In the genomic region with DNA sequence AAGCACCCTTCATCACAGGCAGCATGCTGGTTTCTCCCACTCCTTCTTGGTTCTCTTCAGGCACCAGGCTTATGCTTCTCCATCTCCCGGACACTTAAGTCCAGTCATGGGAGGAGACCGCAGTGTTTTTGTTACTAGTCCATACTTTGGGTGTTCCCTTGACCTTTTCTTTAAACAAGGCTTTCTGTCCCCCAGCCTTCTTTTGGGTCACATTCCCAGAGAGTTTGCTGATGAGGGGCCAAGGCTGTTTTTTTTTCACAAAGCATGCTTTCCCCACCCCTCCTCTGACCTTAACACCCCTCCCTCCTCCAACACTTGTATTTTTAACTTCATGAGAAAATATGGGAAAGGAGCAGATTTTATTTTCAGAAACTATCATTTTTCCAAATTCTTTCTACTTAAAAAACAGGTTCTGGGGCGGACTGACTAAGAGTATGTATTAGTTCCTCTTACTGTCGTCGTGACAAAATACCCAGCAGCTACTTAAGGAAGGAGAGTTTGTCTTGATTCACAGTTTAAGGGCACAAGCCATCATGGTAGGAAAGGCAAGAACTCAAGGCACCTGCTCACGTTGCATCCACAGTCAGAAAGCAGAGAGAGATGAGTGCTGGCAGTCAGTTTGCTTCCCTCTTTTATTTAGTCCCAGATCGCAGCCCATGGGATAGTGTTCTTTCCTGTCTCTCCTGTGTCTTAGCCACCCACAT, we compare ENCODE assay signal across 30 mouse cellular contexts.
DNase-seq lines count a peak whose midpoint lies in the region; ATAC-seq and TF ChIP-seq lines count a peak whose summit lies in the region.
"Had no signal": no experiment of that assay in that cellular context is flagged by ENCODE, and none has a peak within 500 bp of the region (broad histone marks: within the 10 kb centered on the region; RNA-seq: fewer than 3 reads in every experiment).

No protein-coding gene starts in this region.

- 70% methylated on average over 7 of the region's 7 CpGs for WGBS in kidney, embryonic 15.5 days
- 61% methylated on average over 7 of the region's 7 CpGs for WGBS in lung, embryonic 15.5 days
- WGBS in lung, adult 2 months: 67% methylated on average over 7 of the region's 7 CpGs
- WGBS in midbrain, embryonic 10.5 days: 88% methylated on average over 7 of the region's 7 CpGs

- DNase-seq in gastrocnemius, adult 2 months: no peak
- DNase-seq in gastrocnemius, adult 8-10 months (ENCODE audit: low spot score in 2 of 2): no peak
- DNase-seq in kidney, adult 9 months: no peak
- no peak for DNase-seq in lung, adult 2 months
- no peak for DNase-seq in midbrain, embryonic 10.5 days (ENCODE audit: low spot score)
- DNase-seq: adrenal gland, postnatal 14 days; cerebellum, adult 11-12 months; cerebellum, adult 9-11 months; embryo, embryonic 11 days; gastrocnemius, postnatal 36 days; heart, postnatal 14 days; kidney, postnatal 36 days; left cerebral cortex, postnatal 4 days; midbrain, embryonic 14.5 days; right cerebral cortex, adult 18-20 months; spleen, adult 18-20 months; thymus, adult 18-20 months; thymus, postnatal 25 days had no signal

- H3K9ac ChIP-seq in kidney, embryonic 15.5 days: no peak overlapping the region
- H3K9ac ChIP-seq in lung, embryonic 15.5 days: no peak overlapping the region
- H3K9ac ChIP-seq: embryonic facial prominence, embryonic 12.5 days; hindbrain, embryonic 12.5 days; liver, embryonic 14.5 days had no signal

- no peak overlapping the region for H3K4me3 ChIP-seq in gastrocnemius, adult 2 months
- H3K4me3 ChIP-seq in kidney, embryonic 15.5 days (replicated peaks): no peak overlapping the region
- no peak overlapping the region for H3K4me3 ChIP-seq in lung, embryonic 15.5 days
- no peak overlapping the region for H3K4me3 ChIP-seq in lung, adult 2 months (replicated peaks; ENCODE audit: extremely low read depth, low read depth, low read length)
- H3K4me3 ChIP-seq in midbrain, embryonic 10.5 days: no peak overlapping the region
- H3K4me3 ChIP-seq: embryonic facial prominence, embryonic 12.5 days; hindbrain, embryonic 12.5 days; layer of hippocampus, adult 2 months had no signal

- no peak overlapping the region for H3K4me2 ChIP-seq in kidney, embryonic 15.5 days
- no peak overlapping the region for H3K4me2 ChIP-seq in lung, embryonic 15.5 days
- H3K4me2 ChIP-seq: embryonic facial prominence, embryonic 12.5 days; hindbrain, embryonic 12.5 days had no signal

- no peaks in the 10 kb centered on the region for H3K36me3 ChIP-seq in kidney, embryonic 15.5 days
- no peaks in the 10 kb centered on the region for H3K36me3 ChIP-seq in lung, embryonic 15.5 days
- no peaks in the 10 kb centered on the region for H3K36me3 ChIP-seq in midbrain, embryonic 10.5 days
- H3K36me3 ChIP-seq: embryonic facial prominence, embryonic 12.5 days; G1E; hindbrain, embryonic 12.5 days had no signal

- no peak for TF ChIP-seq POLR2A in lung, adult 2 months (IDR thresholded peaks at IDR 0.05; ENCODE audit: borderline replicate concordance, extremely low read depth, low read depth, low read length)

- TF ChIP-seq CTCF in gastrocnemius, adult 2 months (IDR thresholded peaks at IDR 0.05): no peak
- no peak for TF ChIP-seq CTCF in lung, adult 2 months (IDR thresholded peaks at IDR 0.05; ENCODE audit: insufficient read depth, low read length)

- intact Hi-C loops in gastrocnemius, adult 2 months (cut with DNase I): no loop called here

- no peak for ATAC-seq in kidney, embryonic 15.5 days (replicated peaks; ENCODE audit: low FRiP score)
- peak; percentile 39; the same call in 1 of the 2 replicates for ATAC-seq in lung, embryonic 15.5 days (ENCODE audit: borderline replicate concordance, extremely low read depth, low FRiP score, low TSS enrichment)
- ATAC-seq in monocyte, adult 5-6 weeks (replicated peaks; ENCODE audit: insufficient number of reproducible peaks, low FRiP score, low TSS enrichment, poor library complexity, severe bottlenecking): peak; percentile 85
- ATAC-seq: forebrain, embryonic 14.5 days; hindbrain, postnatal 0 days; intestine, postnatal 0 days had no signal

- H3K9me3 ChIP-seq in kidney, embryonic 15.5 days (replicated peaks): no peaks in the 10 kb centered on the region
- no peaks in the 10 kb centered on the region for H3K9me3 ChIP-seq in lung, embryonic 15.5 days
- H3K9me3 ChIP-seq in midbrain, embryonic 10.5 days (replicated peaks): no peaks in the 10 kb centered on the region
- H3K9me3 ChIP-seq: embryonic facial prominence, embryonic 12.5 days; G1E; hindbrain, embryonic 12.5 days had no signal

- peaks cover 6% of the 10 kb centered on the region; the same call in 1 of the 2 replicates for H3K4me1 ChIP-seq in kidney, embryonic 15.5 days
- H3K4me1 ChIP-seq in lung, embryonic 15.5 days: peaks cover 10% of the 10 kb centered on the region; the same call in 1 of the 2 replicates
- peaks cover 25% of the 10 kb centered on the region for H3K4me1 ChIP-seq in lung, adult 2 months (ENCODE audit: control insufficient read depth, insufficient read depth, low read length)
- peaks cover 8% of the 10 kb centered on the region for H3K4me1 ChIP-seq in midbrain, embryonic 10.5 days
- H3K4me1 ChIP-seq: embryonic facial prominence, embryonic 12.5 days had no signal

- no peaks in the 10 kb centered on the region for H3K27me3 ChIP-seq in kidney, embryonic 15.5 days
- H3K27me3 ChIP-seq in lung, embryonic 15.5 days: no peaks in the 10 kb centered on the region
- H3K27me3 ChIP-seq in midbrain, embryonic 10.5 days (ENCODE audit: low read depth, poor library complexity, severe bottlenecking): no peaks in the 10 kb centered on the region
- H3K27me3 ChIP-seq: embryonic facial prominence, embryonic 12.5 days; hindbrain, embryonic 12.5 days had no signal

- H3K27ac ChIP-seq in gastrocnemius, adult 2 months: peak overlapping the region; percentile 60
- H3K27ac ChIP-seq in kidney, embryonic 15.5 days: peak overlapping the region; percentile 22; the same call in 1 of the 2 replicates
- peak overlapping the region; percentile 32 for H3K27ac ChIP-seq in lung, embryonic 15.5 days
- H3K27ac ChIP-seq in midbrain, embryonic 10.5 days (replicated peaks): no peak overlapping the region
- H3K27ac ChIP-seq: embryonic facial prominence, embryonic 12.5 days; hindbrain, embryonic 12.5 days; hindbrain, postnatal 0 days; layer of hippocampus, adult 2 months; liver, embryonic 14.5 days; macrophage had no signal
